Mouse (Mus musculus) kidney, embryonic 16.5 days (tissue): ENCODE measurements around the gene Taf5l. TPM values are rescaled to one million over a fixed set of nuclear protein-coding genes. Genes with fewer than 3 reads are reported as not detected.

Experiments
- ATAC-seq: fragments of 200-750 bp; cut with Nextera tagmentation; 2 replicates; pipeline ENCODE4 v1.8.0; 2017; ENCODE audit warnings: moderate TSS enrichment; ENCODE audit not compliant: low FRiP score, low TSS enrichment
- H3K27ac ChIP-seq: fragments of 300-500 bp; sonication (generic); 2 replicates; pipeline ENCODE4 v1.5.1; 2014; ENCODE audit warnings: low read length
- H3K27me3 ChIP-seq: fragments of 300-500 bp; sonication (generic); 2 replicates; pipeline ENCODE4 v1.6.1; 2014; ENCODE audit warnings: low read length, control low read depth, mixed read lengths; ENCODE audit not compliant: insufficient read depth
- H3K36me3 ChIP-seq: fragments of 300-500 bp; sonication (generic); 2 replicates; pipeline ENCODE4 v1.6.1; 2014; ENCODE audit warnings: low read length, control low read depth, mixed read lengths; ENCODE audit not compliant: insufficient read depth
- H3K4me1 ChIP-seq: fragments of 300-500 bp; sonication (generic); 2 replicates; pipeline ENCODE4 v1.6.1; 2014; ENCODE audit warnings: low read length, control low read depth, mixed read lengths; ENCODE audit not compliant: insufficient read depth
- H3K4me2 ChIP-seq: fragments of 300-500 bp; sonication (generic); replicated peaks from 2 replicates; pipeline ENCODE4 v1.6.1; 2014; ENCODE audit warnings: low read depth, low read length
- H3K4me3 ChIP-seq: fragments of 300-500 bp; sonication (generic); 2 replicates; pipeline ENCODE4 v1.5.1; 2014; ENCODE audit warnings: mild to moderate bottlenecking, low read length
- H3K9ac ChIP-seq: fragments of 300-500 bp; sonication (generic); replicated peaks from 2 replicates; pipeline ENCODE4 v1.6.1; 2014; ENCODE audit warnings: low read length
- H3K9me3 ChIP-seq: fragments of 300-500 bp; sonication (generic); 2 replicates; pipeline ENCODE4 v1.6.1; 2016; ENCODE audit warnings: low read length, control low read depth
- WGBS: fragments of 180-500 bp; shearing (Covaris S2); extraction: QIAGEN DNeasy Blood & Tissue Kit; methylation state at CpG from one replicate; pipeline ENCODE4 v1.1.7; 2014; 5-methylcytosine and 5-hydroxymethylcytosine counted together
- polyA plus RNA-seq: library from polyadenylated mRNA; unstranded; fragments of >200 nt; fragmentation: Nextera tagmentation; extraction: Ambion mirVana; gene quantifications from 2 replicates; pipeline ENCODE4 v1.2.1, GENCODE M21; 2015

The Taf5l gene
- polyA plus RNA-seq: 38.4 and 41.1 TPM in 2 replicates

GRCm38 (mm10) chr8:124021237-124022227 lies at the start of gene Taf5l, which contains the start of gene Urb2:
Gene Taf5l (minus strand): TSS chr8:124021397.
Gene Urb2 (plus strand): TSS chr8:124021508.
- no peaks in the 10 kb centered on the region for H3K9me3 ChIP-seq
- peak within 1 kb of the TSS; percentile 92 for H3K27ac ChIP-seq
- under 1% methylated on average over 73 of the region's 74 CpGs for WGBS
- peaks cover 13% of the 10 kb centered on the region; the same call in 1 of the 2 replicates for H3K36me3 ChIP-seq
- H3K4me1 ChIP-seq: peaks cover 21% of the 10 kb centered on the region
- H3K27me3 ChIP-seq: no peaks in the 10 kb centered on the region
- peak; percentile 91 for ATAC-seq
- peak within 1 kb of the TSS; percentile 91 for H3K4me3 ChIP-seq
- peak within 1 kb of the TSS; percentile 69 for H3K4me2 ChIP-seq
- peak within 1 kb of the TSS; percentile 93 for H3K9ac ChIP-seq

GRCm38 (mm10) chr8:124070363-124071324 lies 49.4 kb upstream of the Taf5l start:
- Histone ChIP-seq H3K4me3 (no peak overlapping the region), H3K36me3 (no peaks in the 10 kb centered on the region), H3K27ac (no peak overlapping the region), H3K27me3 (no peaks in the 10 kb centered on the region), H3K4me2 (no peak overlapping the region), H3K4me1 (0 out of 2 replicates have a peak, but pooled peaks cover 4% of the 10 kb centered on the region), H3K9me3 (no peaks in the 10 kb centered on the region), H3K9ac (no peak overlapping the region)
- no peak for ATAC-seq
- WGBS: 27% methylated on average over 18 of the region's 18 CpGs

GRCm38 (mm10) chr8:124067059-124067750 lies 46.0 kb upstream of the Taf5l start:
- no peaks in the 10 kb centered on the region for H3K27me3 ChIP-seq
- 0 out of 2 replicates have a peak, but pooled peaks cover 4% of the 10 kb centered on the region for H3K4me1 ChIP-seq
- 74% methylated on average over 4 of the region's 4 CpGs for WGBS
- no peak overlapping the region for H3K9ac ChIP-seq
- no peak overlapping the region for H3K27ac ChIP-seq
- ATAC-seq: no peak
- H3K4me2 ChIP-seq: no peak overlapping the region
- no peaks in the 10 kb centered on the region for H3K9me3 ChIP-seq
- H3K4me3 ChIP-seq: no peak overlapping the region
- no peaks in the 10 kb centered on the region for H3K36me3 ChIP-seq

DNA sequence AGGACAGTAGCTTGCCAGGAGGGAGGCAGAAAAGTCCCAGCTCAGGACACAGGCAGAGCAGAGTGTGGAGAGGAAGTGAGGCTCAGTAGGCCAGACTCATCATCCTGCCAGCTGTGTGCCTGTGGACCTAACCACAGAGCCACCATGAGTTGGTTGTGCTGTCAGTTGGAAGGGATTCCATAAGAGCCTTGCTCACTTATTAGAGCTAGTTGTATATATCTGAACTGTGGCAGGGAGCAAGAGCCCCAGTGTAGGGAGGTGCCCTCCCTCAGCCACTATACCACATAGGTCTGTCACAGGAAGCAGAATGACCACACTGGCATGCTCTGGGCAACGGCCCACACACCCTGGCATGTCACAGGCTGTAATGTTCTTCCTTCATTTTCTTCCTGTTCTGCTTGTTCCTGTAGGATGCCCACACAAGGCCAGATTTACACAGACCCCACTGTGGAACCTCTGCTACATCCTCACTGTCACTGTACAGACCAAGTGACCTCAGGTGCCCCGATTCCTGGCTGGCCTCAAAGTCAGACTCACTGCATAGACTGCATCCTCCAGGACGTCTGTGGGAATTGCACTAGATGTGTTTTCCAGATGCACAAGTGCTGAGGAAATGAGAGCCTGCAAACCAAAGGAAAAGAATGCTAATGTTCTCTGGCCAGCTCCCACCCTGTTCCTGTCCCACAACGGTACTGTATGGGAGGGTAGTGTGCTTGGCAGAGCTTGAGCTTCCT lies 45.3 kb upstream of the Taf5l start:
- WGBS: 47% methylated on average over 4 of the region's 4 CpGs
- 0 out of 2 replicates have a peak, but pooled peaks cover 4% of the 10 kb centered on the region for H3K4me1 ChIP-seq
- H3K27me3 ChIP-seq: no peaks in the 10 kb centered on the region
- ATAC-seq: peak; percentile 35; the same call in 1 of the 2 replicates
- H3K36me3 ChIP-seq: no peaks in the 10 kb centered on the region
- H3K4me3 ChIP-seq: no peak overlapping the region
- no peak overlapping the region for H3K27ac ChIP-seq
- no peak overlapping the region for H3K4me2 ChIP-seq
- H3K9me3 ChIP-seq: no peaks in the 10 kb centered on the region
- no peak overlapping the region for H3K9ac ChIP-seq

- Histone ChIP-seq H3K27ac (no peak overlapping the region), H3K4me3 (no peak overlapping the region), H3K9ac (no peak overlapping the region), H3K36me3 (no peaks in the 10 kb centered on the region), H3K4me2 (no peak overlapping the region), H3K9me3 (no peaks in the 10 kb centered on the region), H3K27me3 (no peaks in the 10 kb centered on the region; the same call in 1 of the 2 replicates), H3K4me1 (no peaks in the 10 kb centered on the region)
- 81% methylated on average over 11 of the region's 11 CpGs for WGBS
- no peak for ATAC-seq
Observed at GRCm38 (mm10) chr8:124056832-124057655, 35.8 kb upstream of the Taf5l start.

DNA sequence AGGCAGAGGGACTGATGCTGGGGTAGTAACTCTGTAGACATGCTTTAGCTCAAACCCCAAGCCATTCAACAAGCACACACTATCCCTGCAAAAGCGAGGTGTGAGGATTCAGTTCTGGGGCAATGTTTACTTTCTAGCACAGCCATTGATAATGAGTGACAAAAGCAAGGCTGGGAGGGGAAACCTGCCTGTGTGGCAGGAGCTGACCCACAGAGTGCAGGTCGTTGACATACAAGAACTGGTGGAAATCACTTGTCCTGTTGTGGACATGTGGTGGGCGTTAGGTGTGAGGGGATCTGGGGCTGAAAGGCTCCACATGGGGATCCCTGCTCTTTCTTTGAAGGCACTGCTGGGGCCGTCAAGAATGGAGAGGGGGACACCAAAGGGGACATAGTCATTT lies 31.4 kb upstream of the Taf5l start:
- no peaks in the 10 kb centered on the region; the same call in 1 of the 2 replicates for H3K27me3 ChIP-seq
- H3K9ac ChIP-seq: no peak overlapping the region
- H3K4me3 ChIP-seq: no peak overlapping the region
- no peaks in the 10 kb centered on the region for H3K4me1 ChIP-seq
- H3K36me3 ChIP-seq: peaks cover 10% of the 10 kb centered on the region
- no peak for ATAC-seq
- H3K27ac ChIP-seq: no peak overlapping the region
- no peaks in the 10 kb centered on the region for H3K9me3 ChIP-seq
- no peak overlapping the region for H3K4me2 ChIP-seq
- WGBS: 49% methylated on average over 4 of the region's 4 CpGs

DNA sequence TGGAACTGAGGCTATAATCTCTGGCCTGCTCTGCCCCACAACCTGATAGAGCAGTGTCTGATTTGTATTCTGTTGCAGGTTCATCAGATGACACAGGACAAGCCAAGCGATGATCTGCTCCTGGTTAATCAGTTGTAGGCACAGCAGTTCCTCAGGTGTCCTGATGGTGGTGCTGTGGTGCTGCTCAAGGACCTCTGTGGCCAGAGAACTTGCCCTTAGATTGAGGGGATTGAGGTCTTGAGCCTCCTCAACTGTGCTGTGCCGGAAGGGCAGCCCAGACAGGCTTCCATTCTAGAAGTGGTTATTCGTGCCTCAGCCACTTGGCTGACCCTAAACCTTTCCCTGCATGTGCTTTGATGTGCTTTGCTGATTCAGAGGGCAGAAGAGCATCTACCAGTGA lies 30.9 kb upstream of the Taf5l start:
- WGBS: 21% methylated on average over 3 of the region's 3 CpGs

DNA sequence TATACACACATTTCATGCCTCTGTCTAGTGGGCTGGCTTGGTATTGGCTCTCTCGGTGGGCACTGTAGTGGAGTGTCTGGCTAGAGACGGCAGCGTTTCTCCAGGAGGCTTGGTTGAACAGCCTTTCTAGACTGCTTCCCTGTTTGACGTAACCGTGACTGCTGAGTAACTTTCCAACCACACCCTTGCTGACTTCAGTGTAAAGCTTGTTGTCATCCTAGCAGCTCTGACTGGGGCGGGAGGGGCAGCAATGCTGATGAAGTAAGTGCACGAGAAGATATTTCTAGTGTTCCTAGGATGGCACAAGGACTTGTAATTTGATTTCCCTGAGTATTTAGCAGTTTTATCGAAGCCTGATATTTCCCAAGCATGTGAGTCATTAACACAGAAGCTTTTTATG lies 24.7 kb upstream of the Taf5l start:
- Histone ChIP-seq H3K4me2 (no peak overlapping the region), H3K9ac (no peak overlapping the region), H3K9me3 (no peaks in the 10 kb centered on the region), H3K36me3 (peaks cover 33% of the 10 kb centered on the region), H3K4me3 (no peak overlapping the region), H3K27me3 (no peaks in the 10 kb centered on the region), H3K27ac (no peak overlapping the region), H3K4me1 (no peaks in the 10 kb centered on the region)
- 89% methylated on average over 8 of the region's 8 CpGs for WGBS
- ATAC-seq: no peak

More for the DNA sequence above, 30.9 kb upstream of the Taf5l start:
- ATAC-seq: no peak
- Histone ChIP-seq H3K9me3 (no peaks in the 10 kb centered on the region), H3K4me1 (no peaks in the 10 kb centered on the region), H3K27me3 (no peaks in the 10 kb centered on the region; the same call in 1 of the 2 replicates), H3K4me3 (no peak overlapping the region), H3K27ac (no peak overlapping the region), H3K36me3 (peaks cover 15% of the 10 kb centered on the region), H3K9ac (no peak overlapping the region), H3K4me2 (no peak overlapping the region)
